Mouse (Mus musculus): Measurements from ENCODE around the gene Zfp672. TPM values are rescaled to one million over a fixed set of nuclear protein-coding genes. Genes with fewer than 3 reads are reported as not detected.

Zfp672 gene
- total and polyA plus RNA-seq, 3 experiments, result 22.6 to 39.5 TPM; not detected in 1

GRCm38 (mm10) chr11:58297396-58297795 lies 32.7 kb downstream of the Zfp672 start:
- DNase-seq (ENCODE audit: low read depth, low spot score), result no peak
- TF ChIP-seq ZMIZ1 (IDR thresholded peaks at IDR 0.05; ENCODE audit: low read depth, low read length), result no peak
- TF ChIP-seq MAFK (IDR thresholded peaks at IDR 0.05; ENCODE audit: borderline replicate concordance, low read depth, low read length), result no peak
- TF ChIP-seq POLR2A (IDR thresholded peaks at IDR 0.05; ENCODE audit: control insufficient read depth in 1 of 2, insufficient read depth in 1 of 2, low read depth in 1 of 2, low read length in 2 of 2, poor library complexity in 1 of 2), result no peak
- no peak for TF ChIP-seq E2F4 (IDR thresholded peaks at IDR 0.05; ENCODE audit: borderline replicate concordance, low read depth, low read length)
- no peak for TF ChIP-seq GATA1 (IDR thresholded peaks at IDR 0.05; ENCODE audit: low read depth, low read length)
- TF ChIP-seq POLR2AphosphoS5 (IDR thresholded peaks at IDR 0.05; ENCODE audit: borderline replicate concordance, low read depth, low read length), result no peak
- no peak for TF ChIP-seq SIN3A (IDR thresholded peaks at IDR 0.05; ENCODE audit: low read length)
- no peak for TF ChIP-seq CTCF (IDR thresholded peaks at IDR 0.05 in 2 of 3, conservative IDR thresholded peaks at IDR 0.05 in 1 of 3; ENCODE audit: control insufficient read depth in 1 of 3, insufficient read depth in 1 of 3, low read depth in 2 of 3, low read length in 3 of 3, poor library complexity in 1 of 3, severe bottlenecking in 1 of 3)
- TF ChIP-seq ZNF384 (IDR thresholded peaks at IDR 0.05; ENCODE audit: low read depth, low read length), result no peak
- TF ChIP-seq TAL1 (IDR thresholded peaks at IDR 0.05; ENCODE audit: low read length), result no peak
- TF ChIP-seq MYC (IDR thresholded peaks at IDR 0.05; ENCODE audit: low read depth, low read length), result no peak
- TF ChIP-seq TBP (IDR thresholded peaks at IDR 0.05; ENCODE audit: low read depth, low read length), result no peak
- no peak for TF ChIP-seq GABPA (IDR thresholded peaks at IDR 0.05; ENCODE audit: low read depth, low read length)
- TF ChIP-seq KAT2A (conservative IDR thresholded peaks at IDR 0.05; ENCODE audit: low read depth, low read length), result no peak
- TF ChIP-seq BHLHE40 (IDR thresholded peaks at IDR 0.05; ENCODE audit: borderline replicate concordance, low read depth, low read length), result no peak
- TF ChIP-seq MYB (IDR thresholded peaks at IDR 0.05; ENCODE audit: low read depth, low read length), result no peak
- no peak for TF ChIP-seq EP300 (IDR thresholded peaks at IDR 0.05; ENCODE audit: low read depth in 1 of 2, low read length in 2 of 2)

GRCm38 (mm10) chr11:58292791-58293190 lies 37.3 kb downstream of the Zfp672 start:
- H3K27me3 ChIP-seq (ENCODE audit: control insufficient read depth in 1 of 2, insufficient read depth in 2 of 2, low read length in 2 of 2), result peaks cover 5 to 8% of the 10 kb centered on the region in 2 experiments
- H3K36me3 ChIP-seq (ENCODE audit: control insufficient read depth in 1 of 2, insufficient read depth in 2 of 2, low read length in 2 of 2), result no peaks in the 10 kb centered on the region
- H3K79me2 ChIP-seq (ENCODE audit: control insufficient read depth, insufficient read depth, low read length, poor library complexity), result no peaks in the 10 kb centered on the region
- no peak overlapping the region for H3K4me3 ChIP-seq (ENCODE audit: control insufficient read depth in 1 of 2, insufficient read depth in 1 of 2, low read depth in 2 of 2, low read length in 2 of 2)
- H3K4me1 ChIP-seq (ENCODE audit: control insufficient read depth in 1 of 2, insufficient read depth in 2 of 2, low read length in 2 of 2), result no peaks in the 10 kb centered on the region
- TF ChIP-seq MAX (IDR thresholded peaks at IDR 0.05; ENCODE audit: low read length) (no peak), ETS1 (IDR thresholded peaks at IDR 0.05; ENCODE audit: low read depth, low read length) (no peak)
- H3K9me3 ChIP-seq (replicated peaks; ENCODE audit: insufficient read depth, low read length), result no peaks in the 10 kb centered on the region
- no peak overlapping the region for H3K27ac ChIP-seq (ENCODE audit: control insufficient read depth, low read depth, low read length)
- peak; percentile 60 for DNase-seq (ENCODE audit: low read depth, low spot score)
- H3K9ac ChIP-seq (ENCODE audit: control insufficient read depth, low read depth, low read length, poor library complexity, severe bottlenecking), result no peak overlapping the region

More at GRCm38 (mm10) chr11:58297396-58297795, 32.7 kb downstream of the Zfp672 start:
- Histone ChIP-seq H3K4me3 (ENCODE audit: control insufficient read depth in 1 of 2, insufficient read depth in 1 of 2, low read depth in 2 of 2, low read length in 2 of 2) (no peak overlapping the region), H3K9me3 (replicated peaks; ENCODE audit: insufficient read depth, low read length) (no peaks in the 10 kb centered on the region), H3K4me1 (ENCODE audit: control insufficient read depth in 1 of 2, insufficient read depth in 2 of 2, low read length in 2 of 2) (no peaks in the 10 kb centered on the region), H3K27me3 (ENCODE audit: control insufficient read depth in 1 of 2, insufficient read depth in 2 of 2, low read length in 2 of 2) (peaks cover 2 to 5% of the 10 kb centered on the region in 2 experiments), H3K79me2 (ENCODE audit: control insufficient read depth, insufficient read depth, low read length, poor library complexity) (no peaks in the 10 kb centered on the region; the same call in 1 of the 2 replicates), H3K36me3 (ENCODE audit: control insufficient read depth in 1 of 2, insufficient read depth in 2 of 2, low read length in 2 of 2) (peaks cover 0 to 5% of the 10 kb centered on the region in 2 experiments; a peak in 1 of 4 replicates), H3K9ac (ENCODE audit: control insufficient read depth, low read depth, low read length, poor library complexity, severe bottlenecking) (no peak overlapping the region), H3K27ac (ENCODE audit: control insufficient read depth, low read depth, low read length) (no peak overlapping the region)
